Mouse (Mus musculus): Measurements from ENCODE around the gene 2010111I01Rik.

- TF ChIP-seq MAFK (IDR thresholded peaks at IDR 0.05; ENCODE audit: insufficient replicate concordance, low read length) (no peak), KAT2A (IDR thresholded peaks at IDR 0.05; ENCODE audit: insufficient replicate concordance, low read length) (no peak), MYC (IDR thresholded peaks at IDR 0.05; ENCODE audit: low read depth, low read length) (no peak), EP300 (IDR thresholded peaks at IDR 0.05; ENCODE audit: low read length) (no peak), CTCF (conservative IDR thresholded peaks at IDR 0.05 in 1 of 2, IDR thresholded peaks at IDR 0.05 in 1 of 2; ENCODE audit: low read depth in 2 of 2, low read length in 2 of 2) (no peak), JUN (IDR thresholded peaks at IDR 0.05; ENCODE audit: insufficient read depth, low read depth, low read length) (no peak), SMC3 (IDR thresholded peaks at IDR 0.05; ENCODE audit: low read depth, low read length) (no peak), IRF4 (IDR thresholded peaks at IDR 0.05; ENCODE audit: low read depth, low read length) (no peak), BHLHE40 (IDR thresholded peaks at IDR 0.05; ENCODE audit: low read depth, low read length) (no peak)
These were observed 175.0 kb downstream of the 2010111I01Rik start for GRCm38 (mm10) chr13:63139463-63140226.

All from CH12.LX (cell line).